Mouse (Mus musculus) 3T3-L1 (cell line): ENCODE data around the gene Ripor1.
"Not testable (repeated sequence)": the region's sequence is repeated elsewhere in the genome, so short reads cannot be mapped to it uniquely, and the experiment has no call there.

Experiments
- DNase-seq: peaks from one replicate; pipeline ENCODE4 v3.0.0-alpha.2; 2015; ENCODE audit warnings: low read depth, low spot score

Ripor1 gene

DNA sequence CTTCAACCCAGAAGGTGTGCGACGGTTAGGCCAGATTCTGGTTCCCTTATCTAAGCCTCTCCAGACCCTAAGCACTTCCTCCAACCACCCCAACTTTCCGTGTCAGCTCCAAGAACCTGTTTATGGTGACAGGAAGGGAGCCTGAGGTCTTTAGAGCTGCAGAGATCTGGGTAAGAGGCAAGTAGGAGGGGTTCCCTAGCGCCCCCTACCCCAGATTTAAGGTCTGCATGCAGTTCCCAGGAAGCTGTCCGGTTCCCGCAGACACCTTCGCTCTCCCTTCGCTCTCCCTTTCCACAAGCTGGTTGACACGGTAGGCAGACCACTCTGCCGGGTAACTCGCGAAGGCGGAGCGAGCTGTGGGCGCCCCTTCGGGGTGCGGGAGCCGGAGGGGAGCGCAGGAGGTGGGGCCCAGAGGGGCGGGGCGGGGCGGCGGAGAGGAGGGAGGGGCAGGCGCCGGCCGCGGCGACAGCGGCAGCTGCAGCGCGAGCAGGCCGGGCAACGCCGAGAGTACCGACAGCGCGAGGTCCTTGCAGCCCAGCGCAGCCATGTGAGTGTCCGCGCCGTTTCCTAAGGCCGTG is at the start of gene Ripor1:
Gene Ripor1, plus strand, starts transcription at position 452 of the 578 bp plus-strand sequence.
- peak; percentile 78 for DNase-seq

DNA sequence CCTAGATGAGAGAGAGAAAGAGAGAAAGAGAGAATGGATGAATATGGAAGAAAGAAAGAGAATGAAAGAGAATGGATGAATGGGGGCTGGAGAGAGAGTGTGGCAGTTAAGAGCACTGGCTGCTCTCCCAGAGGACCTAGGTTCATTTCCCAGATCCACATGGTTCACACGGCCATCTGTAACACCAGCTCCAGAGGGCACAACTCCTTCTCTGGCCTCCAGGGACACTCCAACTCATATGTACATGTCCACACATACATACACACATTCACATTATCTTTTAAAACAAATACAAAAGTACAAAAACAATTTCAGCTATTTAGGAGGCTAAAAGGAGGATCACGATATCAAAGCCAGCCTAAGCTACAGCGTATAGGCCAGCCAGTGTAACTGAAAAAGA is 42.2 kb upstream of the Ripor1 start:
- no peak for DNase-seq

DNA sequence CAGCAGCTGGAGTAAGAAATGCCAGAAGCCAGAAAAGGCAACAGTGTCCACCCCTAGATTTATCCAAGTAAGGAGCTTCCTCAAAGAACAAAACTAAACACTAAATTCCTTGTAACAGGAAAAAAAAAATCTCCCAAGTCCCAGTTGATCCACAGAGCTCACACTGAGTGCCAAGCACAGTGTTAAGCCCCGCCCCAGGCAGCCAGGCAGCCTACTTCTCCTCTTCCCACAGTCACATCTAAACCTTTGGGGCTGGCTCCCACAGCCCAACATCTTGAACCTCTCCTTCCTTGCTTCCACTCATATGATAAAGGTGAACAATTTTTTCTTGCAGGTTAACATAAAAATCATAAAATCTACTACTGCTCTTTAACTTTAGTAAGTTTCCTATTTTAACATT is 41.2 kb upstream of the Ripor1 start:
- DNase-seq: no peak

DNA sequence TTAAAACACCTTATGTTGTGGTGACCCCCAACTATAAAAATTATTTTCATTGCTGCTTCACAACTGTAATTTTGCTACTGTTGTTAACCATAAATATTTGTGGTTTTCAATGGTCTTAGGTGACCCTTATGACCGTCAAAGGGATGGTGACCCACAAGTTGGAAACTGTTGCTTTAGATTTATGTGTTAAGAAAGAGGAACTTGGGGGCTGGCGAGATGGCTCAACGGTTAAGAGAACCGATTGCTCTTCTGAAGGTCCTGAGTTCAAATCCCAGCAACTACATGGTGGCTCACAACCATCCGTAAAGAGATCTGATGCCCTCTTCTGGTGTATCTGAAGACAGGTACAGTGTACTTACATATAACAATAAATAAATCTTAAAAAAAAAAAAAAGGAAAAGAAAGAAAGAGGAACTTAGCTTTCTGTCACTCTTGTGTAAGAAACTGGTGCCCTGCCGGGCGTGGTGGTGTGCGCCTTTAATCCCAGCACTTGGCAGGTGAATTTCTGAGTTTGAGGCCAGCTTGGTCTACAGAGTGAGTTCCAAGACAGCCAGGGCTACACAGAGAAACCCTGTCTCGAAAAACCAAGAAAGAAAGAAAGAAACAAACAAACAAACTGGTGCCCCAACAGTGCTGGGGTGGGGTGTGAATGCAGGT is 40.4 kb upstream of the Ripor1 start:
- DNase-seq: not testable (repeated sequence)

DNA sequence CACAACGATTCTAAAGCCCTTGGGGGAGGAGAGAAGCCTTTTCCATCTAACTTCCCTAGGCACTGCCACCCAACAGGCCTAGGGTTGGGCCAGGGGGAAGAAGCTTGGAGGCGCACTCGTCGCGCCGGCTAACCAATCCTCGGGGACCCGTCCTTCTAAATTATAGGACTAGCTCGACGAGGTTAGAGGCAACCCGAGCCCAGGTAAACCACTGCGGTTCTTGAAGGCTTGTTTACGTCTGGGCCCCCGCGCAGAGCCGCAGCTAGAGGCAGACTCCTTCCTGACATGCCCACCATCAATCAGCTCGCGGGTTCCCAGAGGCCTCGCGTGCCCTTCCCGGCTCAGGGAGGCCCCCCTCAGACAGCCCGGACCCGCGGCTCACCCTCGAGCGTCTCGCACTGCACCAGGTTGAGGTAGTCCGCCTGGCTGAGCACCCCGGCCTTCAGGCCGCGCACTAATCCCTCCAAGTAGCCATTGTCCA is 39.6 kb upstream of the Ripor1 start:
- DNase-seq: peak; percentile 47

DNA sequence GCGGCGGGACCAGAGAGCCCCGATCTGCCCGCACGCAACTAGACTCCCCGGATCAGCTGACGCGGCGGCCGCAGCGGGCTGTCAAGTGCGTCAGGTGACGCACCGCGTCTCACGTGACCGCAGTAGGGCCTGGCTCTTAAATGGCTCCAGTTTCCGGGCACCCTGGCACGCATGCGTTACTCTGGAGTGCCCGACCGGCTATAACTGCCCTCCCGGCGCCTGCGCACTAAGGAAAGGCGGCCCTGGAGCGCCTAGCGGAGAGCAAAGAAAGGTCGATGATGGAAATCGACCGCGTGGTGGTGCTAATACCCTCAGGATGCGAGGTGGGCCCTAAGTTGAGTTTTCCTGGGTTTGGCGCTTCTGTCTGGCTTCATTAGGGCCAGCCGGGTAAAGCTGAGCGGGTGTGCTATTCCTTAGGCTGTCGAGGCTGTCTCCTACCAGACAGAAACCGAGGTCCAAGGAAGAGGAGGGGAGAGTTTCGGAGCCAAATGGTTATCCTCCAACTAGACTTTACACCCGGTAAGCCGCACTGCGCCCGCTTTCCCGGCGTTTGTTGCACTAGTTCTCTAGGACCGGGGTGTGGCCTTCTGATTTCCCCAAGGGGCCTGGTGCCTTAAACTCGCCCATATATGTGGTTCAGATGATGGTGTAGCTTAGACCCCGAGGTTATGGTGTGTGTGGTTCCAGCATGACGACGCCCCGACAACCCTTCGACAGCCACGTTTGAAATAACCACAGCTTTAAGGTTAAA is 38.9 kb upstream of the Ripor1 start, which contains the start of gene Atp6v0d1:
Gene Atp6v0d1, minus strand, starts transcription at position 96 of the 751 bp plus-strand sequence.
- DNase-seq: peak; percentile 100

DNA sequence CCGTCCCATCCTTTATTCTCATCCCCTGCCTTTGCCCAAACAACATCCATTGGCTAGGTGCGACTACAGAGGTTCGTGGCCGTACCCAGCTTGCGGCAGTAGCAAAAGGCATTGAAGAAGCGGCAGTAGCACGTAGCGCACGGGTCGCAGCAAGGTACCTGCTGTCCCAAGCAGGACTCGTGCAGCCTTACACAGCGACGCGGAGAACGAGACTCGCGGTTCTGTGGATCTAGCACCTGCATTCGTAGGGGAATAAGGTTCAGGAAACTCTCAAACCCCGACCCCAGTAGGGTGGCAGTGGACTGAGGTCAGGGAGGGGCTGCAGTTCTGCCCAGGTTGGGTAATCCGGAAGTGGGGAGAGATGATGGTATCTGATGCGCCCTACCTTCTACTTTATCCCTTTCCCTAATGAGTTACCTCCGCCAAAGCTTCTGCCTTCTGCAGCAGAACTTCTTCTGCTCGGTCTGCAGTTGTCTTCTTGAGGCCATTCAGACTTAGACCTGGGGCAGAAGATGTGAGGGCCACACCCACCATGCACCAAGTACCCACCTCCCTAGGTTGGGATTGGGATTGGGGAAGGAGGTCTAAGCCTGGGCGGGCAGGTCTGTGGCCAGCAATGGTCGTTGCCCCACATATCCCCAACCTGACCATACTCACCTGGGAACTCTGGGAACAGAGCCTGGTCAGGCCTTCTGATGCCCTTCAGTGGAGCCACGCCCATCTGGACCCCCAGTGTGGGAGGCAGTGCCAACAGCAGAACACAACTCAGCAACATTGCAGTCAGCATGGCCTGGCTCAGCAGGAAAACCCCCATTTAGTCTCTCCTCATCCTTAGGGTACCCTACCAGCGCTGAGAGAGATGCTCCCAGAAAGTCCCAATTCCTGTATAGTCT is 38.1 kb upstream of the Ripor1 start:
- DNase-seq: no peak

DNA sequence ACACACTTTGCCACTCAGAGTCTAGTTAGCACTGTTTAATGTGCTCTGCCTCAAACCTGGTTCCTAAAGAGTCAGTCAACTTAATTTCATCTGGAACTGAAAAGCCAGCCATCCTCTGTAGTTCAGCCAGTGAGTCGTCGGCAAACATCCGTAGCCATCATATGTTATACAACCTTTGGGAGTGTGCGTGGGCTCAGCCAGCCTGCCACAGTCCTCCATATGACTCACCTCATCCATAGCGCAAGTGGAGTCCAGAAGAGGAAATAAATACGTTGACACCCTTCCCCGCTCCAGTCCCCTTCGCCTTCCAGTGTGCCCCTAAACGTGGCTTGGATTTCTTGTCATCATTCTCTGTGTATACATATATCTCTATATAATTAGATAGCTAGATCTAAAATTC is 33.2 kb upstream of the Ripor1 start:
- DNase-seq: peak; percentile 77

DNA sequence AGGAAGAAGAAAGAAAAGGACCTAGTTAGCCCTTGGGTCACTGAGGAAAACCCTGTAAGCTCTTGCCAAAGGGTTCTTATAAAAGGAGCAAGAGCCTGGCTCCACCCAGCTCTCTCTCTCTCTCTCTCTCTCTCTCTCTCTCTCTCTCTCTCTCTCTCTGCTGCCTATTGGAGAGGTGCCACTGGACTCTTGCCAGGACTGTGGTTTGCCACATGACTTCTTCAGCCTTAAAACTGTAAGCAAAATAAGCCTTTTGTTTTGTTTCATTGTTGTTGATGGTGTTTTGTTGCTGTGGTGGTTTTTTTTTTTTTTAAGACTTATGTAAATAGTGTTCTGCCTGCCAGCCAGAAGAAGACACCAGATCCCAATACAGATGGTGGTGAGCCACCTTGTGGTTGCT is 31.6 kb upstream of the Ripor1 start:
- DNase-seq: peak; percentile 88

DNA sequence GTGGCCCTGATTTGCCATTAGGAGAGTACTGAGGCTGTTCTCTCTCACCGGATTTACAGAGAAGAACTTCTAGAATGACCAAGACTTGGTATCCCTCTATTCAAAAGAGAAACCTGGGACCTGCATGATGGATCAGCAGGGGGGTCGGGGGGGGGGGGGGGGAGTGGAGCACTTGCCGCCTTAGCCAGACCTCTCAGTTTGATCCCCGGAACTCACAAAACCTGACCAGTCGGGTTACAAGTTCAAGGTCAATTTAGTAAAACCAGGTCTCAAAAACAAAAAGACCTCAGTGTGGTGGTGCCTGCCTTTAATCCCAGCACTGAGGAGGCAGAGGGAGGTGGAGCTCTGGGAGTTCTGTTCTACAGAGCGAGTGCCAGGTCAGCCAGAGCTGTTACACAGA is 30.3 kb upstream of the Ripor1 start:
- no peak for DNase-seq

DNA sequence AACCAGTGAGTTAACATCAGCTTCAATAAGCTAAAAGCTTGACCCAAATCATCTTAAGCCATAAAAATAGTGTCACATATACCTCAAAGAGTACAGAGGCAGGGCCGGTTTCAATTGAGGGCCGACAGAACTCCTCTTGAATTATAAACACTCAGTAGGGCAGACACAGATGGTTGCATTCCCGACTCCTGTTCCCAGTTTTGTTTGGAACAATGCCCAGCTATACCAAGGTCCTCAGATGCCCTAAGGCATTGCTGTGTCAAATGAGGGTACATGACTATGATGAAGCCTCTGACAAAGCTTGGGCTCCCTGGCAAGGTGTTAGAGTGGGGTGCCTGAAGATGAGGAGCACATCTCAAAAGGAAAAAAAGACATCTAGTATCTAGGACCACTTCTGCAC is 29.5 kb upstream of the Ripor1 start:
- peak; percentile 70 for DNase-seq

DNA sequence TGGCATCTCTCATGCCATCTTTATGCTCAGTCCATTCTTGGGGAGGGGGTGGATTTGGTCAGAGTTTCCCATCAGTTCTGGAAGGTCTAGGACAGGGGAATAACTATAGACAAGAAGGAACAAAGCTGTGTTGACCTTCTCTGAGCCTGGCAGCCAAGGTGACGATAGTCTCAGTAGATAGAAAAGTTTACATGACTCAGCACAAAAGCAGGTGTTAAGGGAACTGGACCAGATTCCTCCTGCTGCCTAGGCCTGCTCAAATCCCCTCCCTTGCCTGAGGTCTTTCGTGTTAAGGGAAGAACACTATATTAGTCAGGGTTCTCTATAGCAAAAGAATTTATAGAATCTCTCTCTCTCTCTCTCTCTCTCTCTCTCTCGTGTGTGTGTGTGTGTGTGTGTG is 25.3 kb upstream of the Ripor1 start:
- peak; percentile 49 for DNase-seq

DNA sequence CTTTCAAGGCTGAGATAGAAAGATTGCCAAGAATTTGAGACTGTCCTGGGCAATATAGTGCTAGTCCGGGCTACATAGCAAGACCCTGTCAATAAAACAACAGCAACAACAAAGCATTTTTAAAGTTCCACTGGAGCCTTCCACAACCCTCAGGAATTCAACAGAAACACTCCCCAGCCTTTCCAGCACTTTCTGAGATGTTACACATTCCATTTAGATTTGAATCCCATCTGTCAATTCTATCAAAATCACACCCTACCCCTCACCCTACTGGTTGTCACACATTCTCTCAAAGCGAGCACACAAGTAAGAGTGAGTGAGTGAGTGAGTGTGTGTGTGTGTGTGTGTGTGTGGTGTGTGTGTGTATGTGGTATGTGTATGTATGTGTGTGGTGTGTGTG is 12.6 kb upstream of the Ripor1 start:
- peak; percentile 60 for DNase-seq

DNA sequence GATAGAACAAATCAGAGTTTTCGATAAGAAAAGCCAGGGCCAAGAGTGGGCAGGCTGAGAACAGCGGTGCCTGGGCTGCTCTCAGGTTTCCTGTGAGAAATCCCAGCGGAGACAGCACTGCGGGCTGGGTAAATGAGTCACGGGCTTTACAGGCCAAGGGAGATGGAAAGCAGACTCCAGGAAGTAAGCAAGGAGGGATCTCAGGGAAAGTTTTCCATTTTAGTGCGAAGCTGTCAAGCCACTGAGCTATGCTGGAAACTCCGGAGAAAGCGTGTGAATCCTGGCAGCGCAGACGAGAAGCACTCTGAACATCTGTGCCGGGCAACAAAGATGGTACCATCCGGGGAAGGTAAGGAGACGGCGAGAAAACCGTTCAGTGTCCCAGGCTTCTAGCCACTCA is 11.2 kb upstream of the Ripor1 start:
- peak; percentile 96 for DNase-seq

DNA sequence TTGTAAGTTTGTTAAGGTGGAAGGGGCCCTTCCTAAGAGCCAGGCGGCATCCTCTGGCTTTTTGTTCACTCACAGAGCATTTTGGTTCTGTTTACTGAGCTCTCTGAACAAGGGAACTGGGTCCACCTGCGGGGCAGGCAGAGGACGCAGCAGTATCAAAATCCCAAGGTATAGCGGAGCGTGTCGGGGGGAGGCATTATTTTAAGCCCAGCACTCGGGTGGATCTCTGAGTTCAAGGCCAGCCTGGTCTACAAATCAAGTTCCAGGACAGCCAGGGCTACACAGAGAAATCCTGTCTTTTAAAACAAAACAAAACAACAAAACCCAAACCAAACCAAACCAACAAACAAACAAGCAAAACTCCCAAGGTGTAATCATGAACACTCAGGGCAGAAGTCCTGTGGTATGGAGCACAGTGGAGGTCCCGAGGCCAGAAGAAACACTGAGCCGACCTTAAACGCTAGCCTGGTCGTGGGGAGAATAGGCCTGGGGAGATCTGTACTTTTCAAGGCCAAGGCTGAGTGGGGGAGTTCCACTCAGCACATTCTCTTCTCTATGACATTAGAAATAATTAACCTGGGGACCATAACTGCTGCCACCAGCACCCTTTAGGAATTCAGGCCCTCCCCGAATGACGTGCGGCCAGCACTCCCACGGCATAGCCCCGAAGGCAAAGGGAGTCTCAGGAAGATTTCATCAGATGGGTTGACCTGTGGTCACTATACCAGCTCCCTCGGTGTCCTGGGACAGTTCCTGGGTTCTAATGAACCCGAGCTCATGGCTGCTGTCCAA is 10.4 kb upstream of the Ripor1 start:
- no peak for DNase-seq

DNA sequence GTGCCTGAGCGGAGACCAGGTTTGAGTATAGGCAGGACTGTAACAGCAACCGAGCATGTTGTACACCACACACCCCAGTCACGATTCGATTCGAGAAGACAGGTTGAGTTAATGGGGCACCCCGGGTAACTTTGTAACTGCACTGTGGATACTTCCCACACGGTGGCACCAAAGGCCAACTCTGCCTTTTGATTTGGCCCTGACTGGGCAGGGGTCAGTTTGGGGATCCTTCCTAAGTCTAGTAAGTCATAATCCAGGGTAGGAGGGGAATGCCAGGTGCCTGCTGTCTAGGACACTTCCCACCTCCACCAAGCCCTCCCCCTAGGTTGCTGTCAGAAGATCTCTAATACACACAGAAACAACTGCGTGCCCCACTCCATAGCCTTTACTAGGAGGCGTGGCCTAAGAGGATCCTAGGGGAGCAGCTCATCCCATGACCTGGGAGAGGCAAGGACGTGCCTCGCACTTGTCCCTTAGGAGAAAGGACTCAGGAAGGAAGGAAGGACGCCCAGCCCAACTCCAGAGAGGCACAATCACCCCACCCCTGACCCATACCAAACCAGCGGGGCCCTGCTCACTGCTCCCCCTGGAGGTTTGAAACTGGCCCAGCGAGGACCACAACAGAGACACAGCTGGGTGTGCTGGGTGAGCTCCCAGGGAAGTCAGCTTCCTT is 8.6 kb upstream of the Ripor1 start:
- peak; percentile 74 for DNase-seq

DNA sequence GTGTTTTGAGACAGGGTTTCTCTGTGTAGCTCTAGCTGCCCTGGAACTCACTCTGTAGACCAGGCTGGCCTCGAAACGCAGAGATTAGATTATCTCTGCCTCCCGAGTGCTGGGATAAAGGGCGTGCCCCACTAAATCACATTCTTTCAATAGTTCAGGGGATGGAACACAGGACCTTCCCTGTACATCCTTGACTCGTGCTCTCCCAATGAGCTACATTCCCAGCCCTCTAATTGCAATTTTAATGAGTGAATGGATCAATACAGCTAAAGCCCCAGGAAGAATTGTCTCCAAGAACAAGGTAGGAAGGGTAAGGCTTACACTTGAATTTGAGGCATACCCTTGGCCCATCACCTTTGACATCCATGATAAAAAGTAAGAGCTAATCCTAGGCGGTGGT is 6.3 kb upstream of the Ripor1 start:
- no peak for DNase-seq

DNA sequence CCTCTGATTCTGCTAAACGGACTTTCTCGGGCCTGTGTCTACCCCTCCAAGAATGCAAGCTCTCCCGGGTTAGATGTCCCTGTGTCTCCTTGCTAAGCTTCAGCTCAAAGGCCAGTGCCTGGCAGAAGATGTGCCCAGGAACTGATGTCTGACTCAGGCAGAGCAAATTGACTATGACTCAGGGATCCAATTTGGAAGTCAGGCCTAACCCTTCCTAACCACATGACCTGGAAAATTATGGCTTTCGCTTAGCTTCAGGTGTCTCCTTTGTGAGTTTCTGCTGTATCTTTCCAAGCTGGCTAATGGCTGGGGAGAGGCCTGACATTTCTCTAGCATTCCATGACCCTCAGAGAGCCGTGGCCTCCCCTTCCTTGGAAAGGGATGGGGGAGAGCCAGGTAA is 3.8 kb upstream of the Ripor1 start:
- peak; percentile 75 for DNase-seq

DNA sequence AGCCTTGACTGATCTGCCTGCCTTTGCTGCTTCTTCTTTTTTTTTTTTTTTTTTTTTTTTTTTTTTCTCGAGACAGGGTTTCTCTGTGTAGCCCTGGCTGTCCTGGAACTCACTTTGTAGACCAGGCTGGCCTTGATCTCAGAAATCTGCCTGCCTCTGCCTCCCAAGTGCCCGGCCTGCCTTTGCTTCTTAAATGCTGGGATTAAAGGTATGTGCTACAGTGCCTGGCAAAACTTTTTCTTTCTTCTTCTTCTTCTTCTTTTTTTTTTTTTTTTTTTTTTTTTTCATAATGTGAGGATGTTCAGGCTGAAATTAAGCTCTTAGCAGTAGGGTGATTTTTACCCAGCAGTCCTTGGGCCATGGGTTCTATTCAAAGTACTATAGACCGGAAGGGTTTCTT is 2.5 kb upstream of the Ripor1 start:
- not testable (repeated sequence) for DNase-seq

DNA sequence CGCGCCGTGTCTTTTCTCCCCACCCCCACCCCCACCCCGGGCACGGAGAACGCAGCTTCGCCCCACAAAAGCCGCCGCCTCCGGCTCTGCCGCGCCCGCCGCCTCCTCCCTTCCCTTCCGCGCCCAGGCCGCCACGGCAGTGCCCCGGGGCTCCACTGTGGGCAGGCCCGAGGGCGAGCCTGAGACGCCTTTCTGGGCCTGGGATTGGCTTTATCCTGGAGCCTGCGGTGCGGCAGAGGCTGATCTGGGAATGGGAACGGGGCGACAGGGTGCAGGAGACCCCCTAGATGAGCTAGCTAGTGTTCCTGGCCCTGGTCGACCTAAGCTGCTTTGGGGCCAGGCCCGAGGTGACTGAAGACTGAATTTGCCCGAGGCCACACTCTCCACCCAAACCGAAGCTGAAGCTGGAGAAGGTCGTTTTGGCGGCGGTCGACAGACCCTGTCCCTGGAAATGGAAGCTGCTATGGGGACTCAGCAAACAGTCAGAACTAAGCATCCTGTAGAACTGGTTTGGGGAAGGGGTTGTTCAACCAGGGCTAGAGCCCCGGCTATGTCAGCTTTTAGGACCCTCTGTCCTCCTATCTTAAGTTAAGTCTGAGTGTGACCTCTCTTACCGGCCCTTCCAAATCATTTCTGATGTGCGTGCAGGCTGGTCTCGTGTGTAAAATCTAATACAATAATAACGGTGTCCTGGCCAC is 585 bp downstream of the Ripor1 start:
- peak; percentile 49 for DNase-seq
